Mouse (Mus musculus): ENCODE results near the gene Hoxa10. TPM values are rescaled to one million over a fixed set of nuclear protein-coding genes. Genes with fewer than 3 reads are reported as not detected.

Gene Hoxa10
- polyA plus RNA-seq, 1 experiment from 2014 or later = not detected

DNA sequence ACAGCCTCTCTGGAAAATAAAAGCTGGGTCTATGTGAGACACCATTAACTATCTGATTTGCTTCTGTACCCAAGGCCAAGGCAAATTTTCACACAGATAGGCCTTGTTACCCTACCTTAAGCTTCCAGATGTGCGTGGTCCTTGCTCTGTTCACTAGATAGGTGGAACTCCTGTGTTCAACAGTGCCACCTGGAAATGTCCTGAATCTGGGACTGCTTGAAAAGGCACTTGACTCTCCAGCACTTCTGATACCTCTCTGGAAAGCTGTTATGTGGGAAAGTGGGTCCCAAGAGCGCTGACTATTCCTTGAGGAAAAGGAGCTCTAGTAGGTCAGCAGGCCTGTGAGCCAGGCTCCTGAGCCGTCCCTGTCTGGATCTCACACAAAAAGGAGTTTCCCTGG lies 3.8 kb downstream of the Hoxa10 start:
- H3K9ac ChIP-seq (replicated peaks; ENCODE audit: low read depth, low read length) = no peak overlapping the region
- WGBS = 14% methylated on average over 3 of the region's 3 CpGs
- no peak for ATAC-seq (ENCODE audit: insufficient number of reproducible peaks, insufficient read depth, low FRiP score, low read depth)
- no peaks in the 10 kb centered on the region for H3K36me3 ChIP-seq (ENCODE audit: control insufficient read depth, insufficient read depth, low read length)
- H3K9me3 ChIP-seq (ENCODE audit: control insufficient read depth, low read depth, low read length) = no peaks in the 10 kb centered on the region
- peaks cover 73% of the 10 kb centered on the region for H3K27me3 ChIP-seq (ENCODE audit: control insufficient read depth, insufficient read depth, low read length)
- H3K4me3 ChIP-seq (ENCODE audit: low read depth, low read length) = no peak overlapping the region
- no peak overlapping the region for H3K4me2 ChIP-seq (replicated peaks; ENCODE audit: low read depth, low read length)
- H3K27ac ChIP-seq (ENCODE audit: low read length) = no peak overlapping the region
- H3K4me1 ChIP-seq (ENCODE audit: control insufficient read depth, insufficient read depth, low read length) = peaks cover 3% of the 10 kb centered on the region; the same call in 1 of the 2 replicates

GRCm38 (mm10) chr6:52235866-52236265 lies 4.8 kb downstream of the Hoxa10 start:
- ATAC-seq (ENCODE audit: insufficient number of reproducible peaks, insufficient read depth, low FRiP score, low read depth) = no peak
- Histone ChIP-seq H3K27me3 (ENCODE audit: control insufficient read depth, insufficient read depth, low read length) (peaks cover 68% of the 10 kb centered on the region), H3K4me2 (replicated peaks; ENCODE audit: low read depth, low read length) (no peak overlapping the region), H3K9me3 (ENCODE audit: control insufficient read depth, low read depth, low read length) (no peaks in the 10 kb centered on the region), H3K4me3 (ENCODE audit: low read depth, low read length) (no peak overlapping the region), H3K27ac (ENCODE audit: low read length) (no peak overlapping the region), H3K36me3 (ENCODE audit: control insufficient read depth, insufficient read depth, low read length) (no peaks in the 10 kb centered on the region), H3K4me1 (ENCODE audit: control insufficient read depth, insufficient read depth, low read length) (peaks cover 3% of the 10 kb centered on the region; the same call in 1 of the 2 replicates), H3K9ac (replicated peaks; ENCODE audit: low read depth, low read length) (no peak overlapping the region)
- 18% methylated on average over 6 of the region's 6 CpGs for WGBS

DNA sequence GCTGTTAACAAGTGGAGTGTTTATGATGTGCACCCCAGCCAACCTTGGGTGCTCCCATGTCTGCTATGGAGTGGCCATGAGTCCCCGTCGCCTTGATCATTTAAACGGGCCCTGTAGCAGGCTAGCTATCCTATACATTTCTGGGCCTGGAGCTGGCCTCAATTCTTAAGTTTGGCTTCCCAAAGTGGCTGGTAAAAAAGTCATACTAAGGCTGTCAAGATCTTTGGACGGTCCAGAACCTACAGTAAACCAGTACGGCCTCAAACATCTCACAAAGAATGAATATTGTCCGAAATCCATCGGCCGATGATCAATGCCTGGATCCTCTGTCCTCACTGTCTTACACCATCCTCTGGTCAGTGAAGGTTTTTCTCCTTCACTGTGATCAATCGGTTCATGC lies 5.4 kb downstream of the Hoxa10 start:
- H3K9ac ChIP-seq (replicated peaks; ENCODE audit: low read depth, low read length) = no peak overlapping the region
- H3K27ac ChIP-seq (ENCODE audit: low read length) = no peak overlapping the region
- no peak for ATAC-seq (ENCODE audit: insufficient number of reproducible peaks, insufficient read depth, low FRiP score, low read depth)
- 31% methylated on average over 9 of the region's 9 CpGs for WGBS
- no peaks in the 10 kb centered on the region for H3K9me3 ChIP-seq (ENCODE audit: control insufficient read depth, low read depth, low read length)
- H3K27me3 ChIP-seq (ENCODE audit: control insufficient read depth, insufficient read depth, low read length) = peaks cover 64% of the 10 kb centered on the region
- no peak overlapping the region for H3K4me2 ChIP-seq (replicated peaks; ENCODE audit: low read depth, low read length)
- H3K4me3 ChIP-seq (ENCODE audit: low read depth, low read length) = no peak overlapping the region
- no peaks in the 10 kb centered on the region for H3K36me3 ChIP-seq (ENCODE audit: control insufficient read depth, insufficient read depth, low read length)
- peaks cover 3% of the 10 kb centered on the region; the same call in 1 of the 2 replicates for H3K4me1 ChIP-seq (ENCODE audit: control insufficient read depth, insufficient read depth, low read length)

GRCm38 (mm10) chr6:52234428-52235140 lies 6.1 kb downstream of the Hoxa10 start:
- no peak for ATAC-seq (ENCODE audit: insufficient number of reproducible peaks, insufficient read depth, low FRiP score, low read depth)
- no peak overlapping the region for H3K4me2 ChIP-seq (replicated peaks; ENCODE audit: low read depth, low read length)
- no peak overlapping the region for H3K27ac ChIP-seq (ENCODE audit: low read length)
- H3K4me1 ChIP-seq (ENCODE audit: control insufficient read depth, insufficient read depth, low read length) = 0 out of 2 replicates have a peak, but pooled peaks cover 3% of the 10 kb centered on the region
- WGBS = 1% methylated on average over 64 of the region's 68 CpGs
- no peaks in the 10 kb centered on the region for H3K9me3 ChIP-seq (ENCODE audit: control insufficient read depth, low read depth, low read length)
- peaks cover 64% of the 10 kb centered on the region for H3K27me3 ChIP-seq (ENCODE audit: control insufficient read depth, insufficient read depth, low read length)
- no peak overlapping the region for H3K9ac ChIP-seq (replicated peaks; ENCODE audit: low read depth, low read length)
- peak overlapping the region; percentile 8; the same call in 1 of the 2 replicates for H3K4me3 ChIP-seq (ENCODE audit: low read depth, low read length)
- H3K36me3 ChIP-seq (ENCODE audit: control insufficient read depth, insufficient read depth, low read length) = no peaks in the 10 kb centered on the region

DNA sequence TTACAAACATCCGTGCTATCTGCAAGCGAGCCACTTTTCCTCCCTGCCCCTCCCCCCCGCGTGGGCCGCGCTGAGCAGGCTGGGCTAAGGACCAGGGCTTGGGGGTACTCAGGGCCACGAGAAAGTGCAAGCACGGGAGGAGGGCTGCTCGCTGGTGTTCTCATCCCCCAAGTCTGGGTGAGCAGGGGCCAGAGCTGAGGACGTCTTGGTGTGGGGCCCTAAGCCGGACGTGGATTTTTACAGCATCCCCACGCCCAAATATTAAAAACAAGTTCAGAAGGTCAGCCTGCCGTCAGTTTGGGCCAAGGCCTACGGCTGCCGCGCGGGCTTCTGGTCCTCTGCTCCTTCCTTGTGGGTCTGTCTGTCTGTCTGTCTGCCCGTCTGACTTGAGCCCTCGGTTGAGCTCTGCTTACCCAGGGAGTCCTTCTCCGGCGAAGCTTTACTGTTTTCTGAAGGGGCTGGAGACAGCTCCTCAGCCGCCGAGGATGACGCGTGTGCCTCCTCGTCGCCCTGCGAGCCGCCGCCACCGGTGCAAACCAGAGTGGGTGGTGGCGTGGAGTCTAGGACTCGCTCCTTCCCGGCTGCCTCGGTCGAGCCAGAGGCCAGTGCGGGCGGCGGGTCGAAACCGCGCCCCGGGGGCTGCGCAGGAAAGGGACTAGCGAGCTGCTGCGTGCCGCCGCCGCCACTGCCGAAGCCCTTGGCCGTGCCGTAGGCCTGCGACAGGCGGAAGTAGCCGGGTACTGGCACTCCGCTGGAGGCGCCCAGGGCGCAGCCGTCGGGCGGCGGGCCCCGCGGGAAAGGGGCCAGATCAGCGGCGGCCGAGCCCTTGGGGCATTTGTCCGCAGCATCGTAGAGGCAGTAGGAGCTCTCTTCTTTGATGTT lies 6.9 kb downstream of the Hoxa10 start:
- H3K27ac ChIP-seq (ENCODE audit: low read length) = no peak overlapping the region
- no peak for ATAC-seq (ENCODE audit: insufficient number of reproducible peaks, insufficient read depth, low FRiP score, low read depth)
- no peak overlapping the region for H3K9ac ChIP-seq (replicated peaks; ENCODE audit: low read depth, low read length)
- peaks cover 70% of the 10 kb centered on the region for H3K27me3 ChIP-seq (ENCODE audit: control insufficient read depth, insufficient read depth, low read length)
- 0 out of 2 replicates have a peak, but pooled peaks cover 3% of the 10 kb centered on the region for H3K4me1 ChIP-seq (ENCODE audit: control insufficient read depth, insufficient read depth, low read length)
- peak overlapping the region; percentile 8; the same call in 1 of the 2 replicates for H3K4me3 ChIP-seq (ENCODE audit: low read depth, low read length)
- no peaks in the 10 kb centered on the region for H3K9me3 ChIP-seq (ENCODE audit: control insufficient read depth, low read depth, low read length)
- H3K4me2 ChIP-seq (replicated peaks; ENCODE audit: low read depth, low read length) = no peak overlapping the region
- 2% methylated on average over 70 of the region's 70 CpGs for WGBS
- no peaks in the 10 kb centered on the region for H3K36me3 ChIP-seq (ENCODE audit: control insufficient read depth, insufficient read depth, low read length)

- 2% methylated on average over 23 of the region's 23 CpGs for WGBS
- H3K4me3 ChIP-seq (ENCODE audit: low read depth, low read length) = 0 out of 2 replicates have a peak overlapping the region, but pooled peaks have one; percentile 8
- H3K27ac ChIP-seq (ENCODE audit: low read length) = no peak overlapping the region
- H3K4me2 ChIP-seq (replicated peaks; ENCODE audit: low read depth, low read length) = no peak overlapping the region
- no peak for ATAC-seq (ENCODE audit: insufficient number of reproducible peaks, insufficient read depth, low FRiP score, low read depth)
- no peaks in the 10 kb centered on the region for H3K36me3 ChIP-seq (ENCODE audit: control insufficient read depth, insufficient read depth, low read length)
- H3K9me3 ChIP-seq (ENCODE audit: control insufficient read depth, low read depth, low read length) = no peaks in the 10 kb centered on the region
- H3K9ac ChIP-seq (replicated peaks; ENCODE audit: low read depth, low read length) = no peak overlapping the region
- peaks cover 70% of the 10 kb centered on the region for H3K27me3 ChIP-seq (ENCODE audit: control insufficient read depth, insufficient read depth, low read length)
- 0 out of 2 replicates have a peak, but pooled peaks cover 3% of the 10 kb centered on the region for H3K4me1 ChIP-seq (ENCODE audit: control insufficient read depth, insufficient read depth, low read length)
Observed at GRCm38 (mm10) chr6:52232984-52233545, 7.6 kb downstream of the Hoxa10 start.

- Histone ChIP-seq H3K4me1 (ENCODE audit: control insufficient read depth, insufficient read depth, low read length) (0 out of 2 replicates have a peak, but pooled peaks cover 3% of the 10 kb centered on the region), H3K36me3 (ENCODE audit: control insufficient read depth, insufficient read depth, low read length) (no peaks in the 10 kb centered on the region), H3K4me3 (ENCODE audit: low read depth, low read length) (no peak overlapping the region), H3K9me3 (ENCODE audit: control insufficient read depth, low read depth, low read length) (no peaks in the 10 kb centered on the region), H3K9ac (replicated peaks; ENCODE audit: low read depth, low read length) (no peak overlapping the region), H3K4me2 (replicated peaks; ENCODE audit: low read depth, low read length) (no peak overlapping the region), H3K27ac (ENCODE audit: low read length) (no peak overlapping the region), H3K27me3 (ENCODE audit: control insufficient read depth, insufficient read depth, low read length) (peaks cover 70% of the 10 kb centered on the region)
- no peak for ATAC-seq (ENCODE audit: insufficient number of reproducible peaks, insufficient read depth, low FRiP score, low read depth)
- WGBS = under 1% methylated on average over 18 of the region's 18 CpGs
Observed at GRCm38 (mm10) chr6:52232568-52232965, 8.1 kb downstream of the Hoxa10 start.

DNA sequence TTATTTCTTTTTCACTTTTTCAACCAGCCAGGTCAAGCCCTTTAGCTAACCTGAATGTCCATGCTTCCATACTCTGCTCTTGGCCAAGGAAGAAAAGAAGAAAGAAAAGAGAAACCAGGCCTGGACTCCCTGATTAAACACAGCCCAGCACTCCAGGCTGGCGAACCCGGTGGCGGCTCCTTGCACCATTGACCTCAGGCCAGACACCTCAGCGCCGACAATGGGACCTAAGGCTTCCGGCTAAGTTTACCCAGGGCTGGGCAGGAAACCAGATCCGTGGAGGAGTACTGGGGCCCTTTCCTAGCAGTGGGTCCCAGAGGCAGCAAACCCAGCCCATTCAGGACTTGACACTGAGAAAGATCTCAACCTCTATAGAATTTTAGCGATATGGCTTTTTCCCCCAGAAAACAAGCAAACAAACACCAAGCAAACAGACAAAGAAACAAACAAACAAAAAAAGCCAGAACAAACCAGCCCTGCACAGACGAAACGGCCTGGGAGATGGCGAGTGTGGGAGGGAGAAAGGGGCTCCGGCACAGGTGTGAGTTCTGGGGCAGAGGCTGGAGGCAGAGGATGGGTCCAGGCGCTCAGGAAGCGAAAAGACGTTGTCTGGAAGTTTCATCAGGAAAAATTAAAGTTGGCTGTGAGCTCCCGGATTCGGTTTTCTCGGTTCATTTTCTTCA lies 8.6 kb downstream of the Hoxa10 start:
- no peak overlapping the region for H3K9ac ChIP-seq (replicated peaks; ENCODE audit: low read depth, low read length)
- H3K27me3 ChIP-seq (ENCODE audit: control insufficient read depth, insufficient read depth, low read length) = peaks cover 72% of the 10 kb centered on the region
- WGBS = under 1% methylated on average over 18 of the region's 18 CpGs
- no peak overlapping the region for H3K4me2 ChIP-seq (replicated peaks; ENCODE audit: low read depth, low read length)
- no peaks in the 10 kb centered on the region for H3K36me3 ChIP-seq (ENCODE audit: control insufficient read depth, insufficient read depth, low read length)
- ATAC-seq (ENCODE audit: insufficient number of reproducible peaks, insufficient read depth, low FRiP score, low read depth) = no peak
- no peaks in the 10 kb centered on the region for H3K9me3 ChIP-seq (ENCODE audit: control insufficient read depth, low read depth, low read length)
- H3K4me1 ChIP-seq (ENCODE audit: control insufficient read depth, insufficient read depth, low read length) = 0 out of 2 replicates have a peak, but pooled peaks cover 3% of the 10 kb centered on the region
- no peak overlapping the region for H3K27ac ChIP-seq (ENCODE audit: low read length)
- no peak overlapping the region for H3K4me3 ChIP-seq (ENCODE audit: low read depth, low read length)

Measured in stomach, embryonic 14.5 days (tissue).